Mouse (Mus musculus) neural tube, embryonic 15.5 days (tissue): ENCODE data around the gene Gm37240. TPM values are rescaled to one million over a fixed set of nuclear protein-coding genes. Genes with fewer than 3 reads are reported as not detected.

Source experiments
- ATAC-seq: fragments of 200-750 bp; cut with Nextera tagmentation; 2 replicates; pipeline ENCODE4 v1.8.0; 2017; ENCODE audit warnings: mild to moderate bottlenecking, moderate TSS enrichment, moderate library complexity; ENCODE audit not compliant: low FRiP score
- H3K27ac ChIP-seq: fragments of 300-500 bp; sonication (generic); replicated peaks from 2 replicates; pipeline ENCODE4 v1.5.1; 2015; ENCODE audit warnings: mild to moderate bottlenecking, inconsistent platforms
- H3K27me3 ChIP-seq: fragments of 300-500 bp; sonication (generic); replicated peaks from 2 replicates; pipeline ENCODE4 v1.6.1; 2015; ENCODE audit warnings: inconsistent platforms
- H3K36me3 ChIP-seq: fragments of 300-500 bp; sonication (generic); 2 replicates; pipeline ENCODE4 v1.6.1; 2015; ENCODE audit warnings: inconsistent platforms
- H3K4me1 ChIP-seq: fragments of 300-500 bp; sonication (generic); 2 replicates; pipeline ENCODE4 v1.6.1; 2015; ENCODE audit warnings: inconsistent platforms
- H3K4me2 ChIP-seq: fragments of 300-500 bp; sonication (generic); 2 replicates; pipeline ENCODE4 v1.6.1; 2015; ENCODE audit warnings: inconsistent platforms, mild to moderate bottlenecking, moderate library complexity
- H3K4me3 ChIP-seq: fragments of 300-500 bp; sonication (generic); replicated peaks from 2 replicates; pipeline ENCODE4 v1.5.1; 2015; ENCODE audit warnings: mild to moderate bottlenecking, inconsistent platforms
- H3K9ac ChIP-seq: fragments of 300-500 bp; sonication (generic); replicated peaks from 2 replicates; pipeline ENCODE4 v1.6.1; 2015; ENCODE audit warnings: mild to moderate bottlenecking, inconsistent platforms
- H3K9me3 ChIP-seq: fragments of 300-500 bp; sonication (generic); replicated peaks from 2 replicates; pipeline ENCODE4 v1.6.1; 2016; ENCODE audit warnings: inconsistent platforms
- WGBS: fragments of 180-500 bp; shearing (Covaris S2); methylation state at CpG from one replicate; pipeline ENCODE4 v1.1.7; 2015; ENCODE audit warnings: mixed read lengths; 5-methylcytosine and 5-hydroxymethylcytosine counted together
- polyA plus RNA-seq: library from polyadenylated mRNA; unstranded; fragments of >200 nt; fragmentation: Nextera tagmentation; extraction: Ambion mirVana; gene quantifications from 2 replicates; pipeline ENCODE4 v1.2.1, GENCODE M21; 2015

The Gm37240 gene
- polyA plus RNA-seq, 1 experiment from 2014 or later, result 0.99 TPM

DNA sequence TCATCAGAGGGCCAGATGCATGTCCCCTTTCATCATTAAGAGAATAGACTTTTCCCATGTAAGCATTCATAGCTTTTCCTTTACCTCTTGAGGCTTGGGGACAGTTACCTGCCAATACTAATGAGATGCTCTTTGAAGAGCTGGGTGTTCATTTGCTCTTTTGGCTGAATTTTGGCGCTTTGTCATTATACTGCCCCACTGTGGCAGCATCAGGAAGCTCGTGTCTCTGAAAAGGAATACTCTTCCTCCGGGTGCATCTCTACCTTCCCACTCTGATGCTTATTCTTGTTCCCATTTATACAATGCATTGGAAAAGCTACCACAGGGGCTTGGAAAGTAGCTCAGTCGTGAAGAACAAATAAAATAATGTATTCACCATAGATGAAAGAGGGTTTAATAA, 30.3 kb upstream of the Gm37240 start:
- Histone ChIP-seq H3K4me2 (no peak overlapping the region), H3K4me3 (no peak overlapping the region), H3K4me1 (no peaks in the 10 kb centered on the region), H3K9me3 (no peaks in the 10 kb centered on the region), H3K27me3 (no peaks in the 10 kb centered on the region), H3K9ac (no peak overlapping the region), H3K36me3 (no peaks in the 10 kb centered on the region), H3K27ac (no peak overlapping the region)
- no peak for ATAC-seq
- WGBS, result 12% methylated on average over 4 of the region's 4 CpGs

DNA sequence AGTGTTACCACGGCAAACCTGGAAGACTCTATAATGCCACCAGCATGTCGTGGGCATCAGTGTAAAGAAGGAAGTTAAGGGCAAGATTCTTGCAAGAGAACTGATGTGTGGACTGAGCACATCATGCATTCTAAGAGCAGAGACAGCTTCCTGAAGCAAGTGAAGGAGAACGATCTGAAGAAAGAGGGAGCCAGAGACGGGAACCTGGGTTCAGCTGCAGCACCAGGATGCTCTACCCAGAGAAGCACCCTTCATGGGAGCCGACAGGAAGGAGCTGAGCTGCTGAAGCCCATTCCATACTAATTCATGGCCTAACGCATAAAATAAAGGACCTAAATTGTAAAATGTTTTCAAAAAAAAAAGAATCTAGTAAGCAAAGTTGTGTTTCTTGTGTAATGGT, 27.5 kb upstream of the Gm37240 start:
- Histone ChIP-seq H3K36me3 (no peaks in the 10 kb centered on the region), H3K27me3 (no peaks in the 10 kb centered on the region), H3K4me2 (no peak overlapping the region), H3K9me3 (no peaks in the 10 kb centered on the region), H3K9ac (no peak overlapping the region), H3K4me1 (no peaks in the 10 kb centered on the region), H3K4me3 (no peak overlapping the region), H3K27ac (no peak overlapping the region)
- ATAC-seq, result no peak
- WGBS, result 95% methylated on average over 6 of the region's 6 CpGs

DNA sequence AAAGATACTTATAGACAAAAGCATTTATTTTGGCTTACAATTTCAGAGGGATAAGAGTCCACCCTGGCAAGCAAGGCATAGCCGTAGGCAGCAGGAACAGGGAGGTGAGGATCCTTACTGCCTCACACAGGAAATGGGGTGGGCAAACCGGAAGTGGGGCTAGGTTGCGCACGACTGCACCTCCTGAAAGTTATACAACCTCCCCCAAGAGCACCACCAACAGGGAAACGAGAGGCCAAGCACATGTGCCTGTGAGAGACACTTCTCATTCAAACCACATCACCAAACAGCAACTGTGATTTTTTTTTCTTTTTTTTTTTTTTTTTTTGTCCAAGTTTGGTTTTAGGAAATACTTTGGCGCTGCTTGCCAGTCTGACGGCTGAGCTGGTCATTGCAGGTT, 19.8 kb upstream of the Gm37240 start:
- H3K4me3 ChIP-seq, result no peak overlapping the region
- no peak for ATAC-seq
- H3K36me3 ChIP-seq, result no peaks in the 10 kb centered on the region
- 56% methylated on average over 7 of the region's 7 CpGs for WGBS
- no peaks in the 10 kb centered on the region for H3K4me1 ChIP-seq
- H3K9ac ChIP-seq, result no peak overlapping the region
- no peak overlapping the region for H3K27ac ChIP-seq
- no peaks in the 10 kb centered on the region for H3K9me3 ChIP-seq
- no peaks in the 10 kb centered on the region for H3K27me3 ChIP-seq
- no peak overlapping the region for H3K4me2 ChIP-seq

GRCm38 (mm10) chr3:85904371-85904770, 17.1 kb upstream of the Gm37240 start:
- Histone ChIP-seq H3K36me3 (no peaks in the 10 kb centered on the region), H3K4me3 (no peak overlapping the region), H3K9me3 (no peaks in the 10 kb centered on the region), H3K27ac (no peak overlapping the region), H3K4me2 (no peak overlapping the region), H3K27me3 (no peaks in the 10 kb centered on the region), H3K4me1 (no peaks in the 10 kb centered on the region), H3K9ac (no peak overlapping the region)
- no peak for ATAC-seq

- H3K36me3 ChIP-seq, result no peaks in the 10 kb centered on the region
- ATAC-seq, result no peak
- no peak overlapping the region for H3K27ac ChIP-seq
- H3K4me2 ChIP-seq, result no peak overlapping the region
- WGBS, result 93% methylated on average over 5 of the region's 5 CpGs
- no peaks in the 10 kb centered on the region for H3K27me3 ChIP-seq
- no peaks in the 10 kb centered on the region for H3K4me1 ChIP-seq
- H3K9me3 ChIP-seq, result no peaks in the 10 kb centered on the region
- no peak overlapping the region for H3K4me3 ChIP-seq
- no peak overlapping the region for H3K9ac ChIP-seq
Measured at GRCm38 (mm10) chr3:85895020-85895419, 7.7 kb upstream of the Gm37240 start.

- Histone ChIP-seq H3K4me3 (no peak overlapping the region), H3K27ac (no peak overlapping the region), H3K27me3 (peaks cover 20% of the 10 kb centered on the region), H3K9me3 (no peaks in the 10 kb centered on the region), H3K9ac (no peak overlapping the region), H3K36me3 (no peaks in the 10 kb centered on the region), H3K4me1 (peaks cover 19% of the 10 kb centered on the region), H3K4me2 (no peak overlapping the region)
- no peak for ATAC-seq
- 74% methylated on average over 1 of the region's 1 CpGs for WGBS
Measured at GRCm38 (mm10) chr3:85891571-85891970, 4.3 kb upstream of the Gm37240 start.

DNA sequence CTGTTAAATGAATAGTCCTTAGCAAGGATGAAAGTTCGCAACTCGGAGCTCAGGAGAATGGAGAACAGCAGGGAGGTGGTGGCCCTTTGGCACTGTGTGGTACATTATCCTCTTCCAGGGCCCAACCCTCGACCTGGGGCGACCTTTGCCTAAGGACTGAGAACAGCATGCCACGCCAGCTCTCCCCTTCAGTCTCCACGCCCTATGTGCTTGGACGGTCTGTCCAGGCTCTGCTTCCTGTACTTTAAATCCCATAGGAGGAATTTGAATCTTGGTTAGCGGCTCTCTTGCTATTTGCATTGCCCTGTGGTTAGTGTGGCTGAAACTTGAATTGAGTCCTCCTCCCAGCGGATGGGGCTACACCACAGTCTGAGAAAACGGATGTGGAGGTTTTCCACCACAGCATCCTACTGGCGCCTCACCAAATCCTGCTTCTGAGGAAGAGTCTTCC, 928 bp upstream of the Gm37240 start:
- Histone ChIP-seq H3K4me1 (peaks cover 23% of the 10 kb centered on the region), H3K9me3 (no peaks in the 10 kb centered on the region), H3K27ac (no peak overlapping the region), H3K9ac (no peak overlapping the region), H3K27me3 (peaks cover 31% of the 10 kb centered on the region), H3K4me3 (peak overlapping the region; percentile 55), H3K36me3 (no peaks in the 10 kb centered on the region), H3K4me2 (peak overlapping the region; percentile 99)
- no peak for ATAC-seq
- WGBS, result 19% methylated on average over 11 of the region's 11 CpGs

DNA sequence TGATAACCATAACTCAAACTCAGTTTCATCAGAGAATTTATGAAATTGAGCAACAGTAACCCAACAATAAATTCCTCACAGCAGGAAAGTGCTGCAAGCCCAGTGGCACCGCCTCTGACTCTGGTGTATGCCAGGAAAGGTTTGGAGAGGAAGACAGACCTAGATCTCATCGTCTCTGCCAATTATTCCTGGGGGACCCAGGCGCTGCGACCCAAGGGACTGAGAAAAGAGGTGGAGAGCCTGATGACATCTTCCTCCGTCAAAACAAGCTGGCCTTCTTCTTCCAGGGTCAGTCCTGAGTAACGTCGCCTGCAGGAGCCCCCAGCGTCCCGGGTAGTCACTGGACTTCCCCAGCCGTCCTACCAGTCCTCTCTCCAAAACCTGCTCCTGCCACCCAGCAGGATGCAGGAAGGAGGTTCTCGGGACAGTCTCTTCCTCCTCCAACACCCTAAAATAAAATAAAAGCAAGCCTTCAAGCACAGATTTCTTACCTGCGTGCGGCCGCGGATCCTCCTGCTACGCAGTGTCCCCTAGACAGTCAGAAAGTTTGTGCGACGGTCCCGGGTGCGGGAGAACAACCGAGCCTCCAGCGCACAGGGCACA, 581 bp downstream of the Gm37240 start:
- H3K36me3 ChIP-seq, result no peaks in the 10 kb centered on the region
- H3K4me2 ChIP-seq, result peak overlapping the region; percentile 99
- no peak overlapping the region for H3K27ac ChIP-seq
- peak overlapping the region; percentile 55 for H3K4me3 ChIP-seq
- peaks cover 23% of the 10 kb centered on the region for H3K4me1 ChIP-seq
- H3K27me3 ChIP-seq, result peaks cover 31% of the 10 kb centered on the region
- no peaks in the 10 kb centered on the region for H3K9me3 ChIP-seq
- peak overlapping the region; percentile 38 for H3K9ac ChIP-seq
- 3% methylated on average over 22 of the region's 22 CpGs for WGBS
- ATAC-seq, result peak; percentile 73; the same call in 1 of the 2 replicates

DNA sequence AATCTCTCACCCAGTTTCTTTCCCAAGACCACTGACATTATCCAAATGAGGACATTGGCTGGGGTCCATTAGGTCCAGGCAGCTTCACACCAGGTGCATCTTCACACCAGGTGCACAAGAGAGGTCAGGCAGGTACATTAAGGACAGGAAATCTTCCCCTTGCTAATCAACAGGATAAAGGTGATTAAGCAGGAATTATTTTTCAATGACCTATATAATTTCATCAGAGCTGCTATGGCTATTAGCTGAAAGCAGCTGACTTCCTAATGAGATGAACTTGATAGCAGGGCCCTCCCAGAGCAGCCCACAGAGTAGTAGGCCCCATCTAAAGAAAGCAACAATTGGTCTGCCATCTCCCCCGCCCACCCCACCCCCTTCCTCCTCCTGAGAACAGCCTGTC, 1.4 kb downstream of the Gm37240 start:
- Histone ChIP-seq H3K4me2 (no peak overlapping the region), H3K9me3 (no peaks in the 10 kb centered on the region), H3K4me1 (peaks cover 23% of the 10 kb centered on the region), H3K9ac (no peak overlapping the region), H3K36me3 (no peaks in the 10 kb centered on the region), H3K4me3 (no peak overlapping the region), H3K27me3 (peaks cover 31% of the 10 kb centered on the region), H3K27ac (no peak overlapping the region)
- 17% methylated on average over 1 of the region's 1 CpGs for WGBS
- no peak for ATAC-seq

DNA sequence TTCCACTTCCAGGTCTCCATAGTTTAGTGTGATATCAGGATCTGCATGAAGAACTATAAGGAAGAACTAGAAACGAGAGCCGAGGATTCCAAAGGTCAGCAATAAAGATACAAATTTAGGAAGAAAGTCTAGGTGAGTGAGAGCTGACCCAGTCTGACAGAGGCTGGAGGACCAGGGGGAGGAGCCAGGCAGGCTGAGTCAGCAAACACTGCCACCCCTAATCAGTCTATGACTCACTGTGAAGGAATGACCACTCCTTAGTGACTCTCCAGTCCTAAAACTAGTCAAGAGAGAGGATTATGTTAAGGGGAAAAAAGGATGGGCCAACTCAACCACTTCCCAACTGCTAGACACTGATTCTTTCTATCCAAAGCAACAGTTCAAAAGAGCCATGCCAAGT, 6.6 kb downstream of the Gm37240 start:
- no peak overlapping the region for H3K4me3 ChIP-seq
- 86% methylated on average over 2 of the region's 2 CpGs for WGBS

GRCm38 (mm10) chr3:85880068-85880467, 7.2 kb downstream of the Gm37240 start:
- no peak for ATAC-seq
- Histone ChIP-seq H3K9me3 (no peaks in the 10 kb centered on the region), H3K4me3 (no peak overlapping the region), H3K27ac (no peak overlapping the region), H3K4me1 (no peaks in the 10 kb centered on the region), H3K27me3 (peaks cover 3% of the 10 kb centered on the region; the same call in 1 of the 2 replicates), H3K4me2 (no peak overlapping the region), H3K36me3 (no peaks in the 10 kb centered on the region), H3K9ac (no peak overlapping the region)
- 93% methylated on average over 8 of the region's 8 CpGs for WGBS

More for the DNA sequence above, 6.6 kb downstream of the Gm37240 start:
- Histone ChIP-seq H3K4me1 (no peaks in the 10 kb centered on the region), H3K4me2 (no peak overlapping the region), H3K9me3 (no peaks in the 10 kb centered on the region), H3K27me3 (peaks cover 3% of the 10 kb centered on the region; the same call in 1 of the 2 replicates), H3K27ac (no peak overlapping the region), H3K9ac (no peak overlapping the region), H3K36me3 (no peaks in the 10 kb centered on the region)
- no peak for ATAC-seq

- WGBS, result 87% methylated on average over 5 of the region's 5 CpGs
- H3K4me2 ChIP-seq, result no peak overlapping the region
Measured at GRCm38 (mm10) chr3:85878911-85879310, 8.4 kb downstream of the Gm37240 start.

More at GRCm38 (mm10) chr3:85878911-85879310, 8.4 kb downstream of the Gm37240 start:
- no peak for ATAC-seq
- no peak overlapping the region for H3K9ac ChIP-seq
- no peaks in the 10 kb centered on the region for H3K9me3 ChIP-seq
- no peak overlapping the region for H3K27ac ChIP-seq
- no peaks in the 10 kb centered on the region for H3K27me3 ChIP-seq
- no peaks in the 10 kb centered on the region for H3K4me1 ChIP-seq
- no peak overlapping the region for H3K4me3 ChIP-seq
- H3K36me3 ChIP-seq, result no peaks in the 10 kb centered on the region
